Mouse (Mus musculus) kidney, adult 2 months (tissue): ENCODE data around the gene Pde4d.

Experiments
- CTCF ChIP-seq: fragments of 200-500 bp; conservative IDR thresholded peaks from 2 replicates; pipeline ENCODE4 v1.5.1; 2011; ENCODE audit warnings: low read depth, mild to moderate bottlenecking, control low read depth, low read length, moderate library complexity, mixed read lengths; ENCODE audit not compliant: insufficient read depth, insufficient read length
- POLR2A ChIP-seq: fragments of 200-500 bp; IDR thresholded peaks from one replicate; pipeline ENCODE4 v1.6.1; 2011; ENCODE audit warnings: low read depth, low read length, control low read depth

DNA sequence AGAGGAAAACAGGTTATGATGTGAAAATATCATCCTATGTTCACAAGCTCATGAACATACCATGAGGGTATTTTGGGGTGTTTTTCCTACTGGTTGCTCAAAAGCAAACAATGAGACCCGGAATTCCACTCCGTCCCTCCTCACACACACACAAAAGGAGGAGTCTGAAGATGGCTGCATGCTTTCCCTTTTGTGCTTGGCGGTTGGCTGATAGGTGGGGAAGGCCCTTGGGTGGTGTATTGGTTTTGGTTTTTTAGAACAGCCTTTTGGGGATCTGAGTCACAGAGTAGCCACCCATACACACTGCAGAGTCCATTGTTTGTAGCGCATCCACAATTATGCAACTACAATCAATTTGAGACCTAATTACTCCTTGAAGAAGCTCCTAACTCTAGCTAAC is 1257.4 kb downstream of the Pde4d start:
- TF ChIP-seq CTCF (no peak), POLR2A (no peak)
